Mouse (Mus musculus): Measurements from ENCODE around the gene Afdn.
"Not testable (repeated sequence)": the region's sequence is repeated elsewhere in the genome, so short reads cannot be mapped to it uniquely, and the experiment has no call there.

Afdn gene

DNA sequence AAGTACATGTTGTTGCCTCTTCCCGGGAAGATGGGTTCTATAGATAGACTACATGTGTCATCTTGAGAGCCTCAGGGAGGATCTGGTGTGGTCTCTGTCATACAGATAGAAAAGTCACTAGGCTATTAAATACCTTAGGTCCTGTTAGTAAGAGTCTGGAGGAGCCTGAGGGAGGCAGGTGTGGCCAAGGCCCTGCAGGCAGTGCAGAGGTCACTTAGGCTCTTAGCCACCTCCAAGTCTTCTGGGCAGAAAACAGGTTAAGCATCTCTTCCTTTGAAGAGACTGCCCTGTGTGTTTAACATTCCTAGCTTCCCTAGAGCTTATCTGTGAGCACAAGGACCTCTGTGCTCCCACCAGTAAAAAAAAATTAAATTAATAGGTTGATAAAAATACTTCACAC, 23.1 kb downstream of the Afdn start:
- no peak for DNase-seq

DNA sequence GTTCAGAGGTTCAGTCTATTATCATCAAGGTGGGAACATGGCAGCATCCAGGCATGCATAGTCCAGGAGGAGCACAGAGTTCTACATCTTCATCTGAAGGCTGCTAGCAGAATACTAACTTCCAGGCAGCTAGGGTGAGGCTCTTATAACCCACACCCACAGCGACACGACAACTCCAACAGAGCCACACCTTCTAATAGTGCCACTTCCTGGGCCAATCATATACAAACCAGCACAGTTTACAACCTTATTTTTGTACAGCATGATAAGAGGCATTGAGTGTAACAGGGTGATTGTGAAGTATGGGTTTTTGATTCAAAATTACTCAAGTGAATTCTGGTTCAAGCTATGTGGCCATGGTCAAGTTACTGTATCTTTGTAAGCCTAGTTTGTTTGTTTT, 29.7 kb downstream of the Afdn start:
- DNase-seq = not testable (repeated sequence)

DNA sequence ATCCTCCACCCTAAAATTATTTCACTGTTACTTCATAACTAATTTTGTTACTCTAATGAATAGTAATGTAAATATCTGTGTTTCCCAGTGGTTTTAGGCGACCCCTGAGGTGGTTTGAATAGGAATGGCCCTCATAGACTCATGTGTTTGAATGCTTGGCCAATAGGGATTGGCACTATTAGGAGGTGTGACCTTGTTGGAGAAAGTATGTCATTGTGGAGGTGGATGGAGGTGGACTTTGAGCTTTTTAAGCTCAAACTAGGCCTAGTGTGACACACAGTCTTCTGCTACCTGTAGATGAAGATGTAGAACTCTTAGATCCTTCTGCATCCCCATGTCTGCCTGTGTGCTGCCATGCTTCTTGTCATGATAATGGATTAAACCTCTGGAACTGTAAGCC, 37.4 kb downstream of the Afdn start:
- no peak for DNase-seq

DNA sequence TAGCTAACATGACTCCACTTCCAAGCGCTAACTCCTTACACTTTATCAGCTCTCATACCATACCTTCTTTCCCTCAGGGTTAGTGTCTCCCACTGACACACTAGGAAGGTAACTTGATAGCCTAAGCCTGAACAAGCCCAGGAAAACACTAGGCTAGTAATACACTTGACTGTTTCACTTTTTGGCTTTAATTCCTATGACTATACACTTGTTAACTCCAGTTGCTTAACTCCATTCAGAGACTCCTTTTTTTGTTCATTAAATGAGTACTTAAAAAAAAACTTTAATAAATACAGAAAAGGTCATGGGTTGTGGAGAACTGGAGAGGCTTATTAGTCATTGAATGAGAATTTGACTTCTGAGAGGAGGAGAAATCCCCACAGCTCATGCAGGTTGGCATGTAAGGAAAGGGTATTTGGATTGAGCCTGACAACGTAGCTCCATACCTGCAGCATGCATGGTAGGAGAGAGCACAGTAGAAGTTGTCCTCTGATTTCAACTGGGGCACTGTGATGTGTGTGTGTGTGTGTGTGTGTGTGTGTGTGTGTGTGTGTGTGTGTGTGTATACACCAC, 42.6 kb downstream of the Afdn start:
- no peak for DNase-seq

DNA sequence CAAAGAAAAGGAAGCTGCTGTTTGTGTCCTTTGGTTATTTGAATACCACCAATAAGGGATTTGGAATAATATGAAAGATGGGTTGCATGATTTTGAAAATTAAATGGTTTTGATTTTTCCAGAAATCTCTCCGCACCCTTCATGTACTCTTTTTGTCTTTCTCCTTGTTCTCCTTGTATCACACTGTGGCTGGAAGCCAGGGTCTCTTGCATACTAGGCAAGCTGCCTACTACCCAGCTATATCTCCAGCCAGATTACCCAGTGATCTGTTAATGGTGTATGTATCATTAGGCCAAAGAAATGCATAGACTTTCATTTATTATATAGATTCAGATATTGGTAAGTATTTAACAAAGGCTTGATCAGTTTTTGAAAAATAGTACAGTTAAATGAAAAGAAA, 45.7 kb downstream of the Afdn start:
- no peak for DNase-seq

DNA sequence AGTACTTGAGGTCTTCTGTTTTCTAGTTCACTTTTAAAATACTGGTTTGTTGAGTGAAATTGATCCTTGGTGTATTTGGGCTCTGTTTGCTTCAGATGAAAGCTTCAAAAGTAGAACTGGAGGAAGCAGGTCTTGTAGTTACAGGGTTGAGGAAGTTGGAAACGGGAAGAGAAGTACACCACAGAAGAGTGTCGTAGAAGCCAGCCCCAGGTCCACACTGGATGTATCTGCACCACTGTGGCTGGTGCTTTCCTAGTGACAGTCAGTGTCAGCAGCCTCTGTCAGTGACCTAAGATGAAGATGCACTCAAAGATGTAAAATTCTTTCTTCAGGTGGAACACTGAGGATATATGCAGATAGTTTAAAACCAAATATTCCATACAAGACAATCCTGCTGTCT, 57.5 kb downstream of the Afdn start:
- DNase-seq = no peak

DNA sequence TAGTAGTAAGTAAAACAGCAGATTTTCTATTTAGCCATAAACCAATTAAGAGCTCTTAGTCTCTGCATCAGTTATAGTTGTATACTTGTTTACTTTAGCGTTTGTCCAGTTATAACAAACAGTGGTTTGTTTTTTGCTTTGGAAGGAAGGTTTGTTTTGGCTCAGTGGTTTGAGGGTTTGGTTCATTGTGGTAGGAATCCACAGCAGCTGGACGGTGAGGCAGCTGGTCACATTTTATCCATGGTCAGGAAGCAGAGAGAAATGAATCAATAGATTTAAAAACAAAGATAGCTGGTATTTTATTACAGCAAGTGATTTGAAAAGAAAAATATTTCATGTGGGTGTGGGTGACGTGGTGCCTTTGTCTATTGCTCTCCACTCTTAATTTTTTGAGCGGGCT, 59.0 kb downstream of the Afdn start:
- no peak for DNase-seq

DNA sequence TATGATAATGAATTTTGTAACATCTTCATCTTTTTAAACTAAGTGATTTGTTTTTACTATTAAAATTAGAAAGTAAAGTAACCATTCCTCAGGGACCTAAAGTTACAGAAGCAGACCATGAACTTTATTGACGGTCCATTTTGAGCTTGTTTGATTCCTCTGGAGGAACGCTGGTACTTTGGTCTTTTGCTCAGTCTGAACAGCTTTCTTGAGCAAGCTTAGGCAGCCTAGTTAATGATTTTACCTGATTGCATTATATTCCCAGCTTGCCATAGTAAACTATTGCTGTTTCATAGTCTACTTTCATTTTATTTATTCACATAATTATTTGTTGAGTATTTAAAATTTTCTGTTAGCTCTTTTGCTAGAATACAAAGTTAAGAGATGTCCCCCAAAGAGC, 60.3 kb downstream of the Afdn start:
- no peak for DNase-seq

DNA sequence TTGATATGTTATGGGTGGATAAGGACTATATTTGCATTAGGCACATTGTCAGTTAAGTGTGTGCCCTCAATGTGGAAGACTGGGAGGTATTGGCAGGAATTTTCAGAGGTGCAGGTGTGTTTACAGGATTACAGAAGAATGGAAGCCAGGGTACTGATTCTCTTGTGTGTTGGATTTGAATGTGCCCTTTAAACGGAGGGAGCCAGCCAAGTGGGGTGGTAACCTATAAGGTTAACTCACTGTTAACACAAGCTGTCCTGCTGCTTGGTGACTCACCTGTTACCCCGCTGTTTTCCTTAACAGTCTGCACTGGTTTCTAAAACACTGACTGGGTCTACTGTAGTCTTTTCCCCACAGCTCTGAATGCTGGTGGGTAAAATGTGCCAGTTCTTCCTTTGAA, 65.1 kb downstream of the Afdn start:
- DNase-seq = no peak

DNA sequence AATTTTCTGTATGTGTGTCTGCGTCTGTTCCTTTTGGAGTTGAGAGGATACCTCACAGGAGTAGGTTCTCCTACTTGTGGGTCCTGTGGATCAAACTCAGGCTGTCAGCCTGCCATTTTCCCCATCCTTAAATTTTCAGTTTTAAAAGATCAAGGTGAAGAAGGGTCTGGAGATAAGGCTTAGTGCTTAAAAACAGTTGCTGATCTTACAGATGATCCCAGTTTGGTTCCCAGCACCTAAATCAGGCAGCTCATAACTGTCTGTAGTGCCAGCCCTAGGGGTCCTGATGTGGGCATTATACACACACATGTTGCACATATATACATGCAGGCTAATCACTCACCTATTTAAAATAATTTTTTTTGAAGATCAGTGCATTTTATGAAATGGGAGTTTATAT, 69.9 kb downstream of the Afdn start:
- no peak for DNase-seq

DNA sequence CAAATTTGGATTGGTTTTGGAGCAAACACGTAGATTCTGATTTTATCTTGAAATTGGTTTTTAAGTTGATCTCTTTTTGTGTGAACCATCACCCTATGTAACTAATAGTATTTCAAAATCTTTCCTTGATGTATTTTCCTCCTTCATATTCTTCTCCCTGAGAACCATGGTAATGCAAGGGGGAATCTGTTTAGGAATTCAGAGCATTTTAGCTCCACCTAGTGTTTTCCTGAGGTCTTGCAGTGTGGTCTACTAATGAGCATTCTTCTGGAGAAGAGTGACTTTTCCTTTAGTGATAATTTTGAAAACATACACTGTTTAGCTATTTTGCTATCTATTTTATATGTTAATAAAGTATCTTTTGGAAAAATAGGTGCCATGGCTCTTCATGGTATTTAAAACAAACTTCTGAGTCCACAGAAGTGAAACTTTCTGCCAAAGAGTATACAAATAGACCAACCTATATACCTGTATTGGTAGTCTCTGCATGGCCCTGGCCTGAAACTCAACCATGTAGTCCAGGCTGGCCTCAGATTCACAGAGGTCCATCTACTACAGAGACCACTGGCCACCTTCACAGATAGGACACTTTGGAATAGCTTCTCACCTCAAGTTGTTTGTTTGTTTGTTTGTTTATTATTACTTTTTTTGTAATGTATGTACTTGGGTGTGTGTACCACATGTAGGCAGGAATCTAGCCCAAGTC, 70.5 kb downstream of the Afdn start:
- DNase-seq = no peak

DNA sequence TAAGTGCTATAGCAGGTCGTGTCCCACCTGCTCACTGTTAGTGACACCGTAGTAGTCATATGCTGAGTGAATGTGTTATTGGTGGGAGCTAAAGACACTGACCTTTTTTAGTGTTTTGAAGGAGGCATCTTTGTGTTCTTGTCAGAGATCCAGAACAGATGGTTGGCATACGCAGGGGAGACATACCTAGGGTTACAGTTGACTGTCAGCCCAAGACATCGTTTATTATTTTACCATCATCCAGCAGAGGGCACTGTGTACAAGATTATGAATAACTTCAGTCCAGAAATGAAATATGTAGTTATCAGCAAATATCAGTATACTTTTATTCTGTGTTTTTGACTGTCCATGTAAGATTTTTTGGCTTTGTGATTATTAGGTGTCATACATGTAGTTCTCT, 75.5 kb downstream of the Afdn start:
- no peak for DNase-seq

DNA sequence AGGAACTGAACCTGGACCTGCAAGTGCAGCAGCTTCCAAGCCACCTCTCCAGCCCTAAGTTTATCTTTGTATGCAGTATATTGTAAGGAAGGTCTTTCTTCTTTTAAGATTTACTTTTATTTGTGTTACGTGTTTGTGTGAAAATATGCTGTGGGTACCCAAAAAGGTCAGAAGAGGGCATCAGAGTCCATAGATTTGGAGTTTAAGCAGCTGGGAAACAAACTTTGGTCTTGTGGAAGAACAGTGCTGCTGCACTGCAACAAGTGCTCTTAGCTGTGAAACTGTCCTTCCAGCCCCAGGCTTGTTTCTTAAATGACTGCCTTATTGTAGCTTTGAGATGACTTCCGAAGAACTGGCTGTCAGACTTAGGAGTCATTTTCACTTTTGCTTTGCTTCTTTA, 89.8 kb downstream of the Afdn start:
- DNase-seq = no peak

DNA sequence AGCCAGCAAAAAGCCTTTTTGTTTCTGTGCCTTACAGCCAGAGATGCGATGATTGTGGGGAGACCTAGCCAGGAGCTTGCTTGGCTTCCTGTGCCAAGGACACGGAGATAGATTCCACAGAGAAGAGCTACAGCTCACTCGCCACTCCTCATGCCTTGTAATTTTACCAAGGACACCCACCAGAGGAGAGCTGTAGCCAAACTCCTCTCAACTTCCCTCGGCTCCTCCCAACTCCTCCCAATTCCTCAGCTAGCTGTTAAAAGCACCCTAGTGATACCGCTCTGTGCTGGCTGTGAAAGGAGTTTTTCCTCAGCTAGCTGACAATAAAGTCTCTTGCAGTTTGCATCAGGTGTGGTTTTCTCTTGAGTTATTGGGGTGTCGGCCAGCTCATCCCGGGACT, 93.5 kb downstream of the Afdn start:
- not testable (repeated sequence) for DNase-seq

DNA sequence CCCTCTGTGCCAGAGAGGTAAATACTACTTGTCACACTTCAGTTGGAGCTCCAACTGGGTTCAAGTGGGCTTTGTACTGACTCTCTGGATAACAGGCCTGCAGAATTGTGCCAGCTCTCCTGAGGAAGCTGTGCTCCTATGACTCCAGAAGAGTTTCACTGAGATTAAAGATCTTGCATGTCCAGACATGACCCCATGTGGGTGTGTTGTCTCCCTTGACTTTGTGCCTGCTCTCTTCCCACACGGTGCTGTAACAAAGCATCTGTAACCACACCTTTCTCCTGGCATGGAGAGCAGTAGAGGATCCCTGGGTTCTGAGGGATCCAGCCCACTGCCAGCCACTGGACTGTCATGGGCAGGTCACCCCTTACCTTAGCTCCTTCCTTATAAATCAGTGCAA, 95.1 kb downstream of the Afdn start:
- no peak for DNase-seq

DNA sequence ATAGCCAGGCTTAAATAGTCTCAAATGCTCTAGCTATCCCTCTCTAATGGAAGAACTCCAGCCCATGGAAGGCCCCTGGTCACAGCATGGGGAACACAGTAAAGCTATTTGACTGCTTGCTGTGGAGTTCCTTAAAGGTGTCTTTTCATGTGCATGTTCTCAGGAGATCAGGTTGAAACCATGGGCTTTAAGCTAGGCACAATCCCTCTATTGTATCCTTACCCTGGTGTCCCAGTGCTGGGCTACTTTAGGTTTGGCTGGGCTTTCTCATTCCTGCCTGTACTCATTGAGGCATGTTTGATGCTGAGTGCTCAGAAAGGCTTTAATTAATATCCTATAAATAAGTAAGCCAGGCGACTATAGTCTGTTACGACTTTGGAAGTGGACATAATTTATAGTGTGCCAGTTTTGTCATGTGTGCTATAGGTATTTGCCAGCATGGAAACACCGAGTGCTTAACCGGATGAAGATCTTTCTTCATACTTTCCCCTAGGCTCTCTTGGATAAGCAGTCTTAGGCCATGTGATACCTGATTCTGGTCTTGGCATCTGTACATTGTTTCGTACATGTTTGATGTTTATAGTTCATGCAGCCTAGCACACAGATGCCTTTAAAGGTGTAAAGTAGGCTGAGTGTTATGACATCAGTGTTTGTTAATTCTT, 96.2 kb downstream of the Afdn start:
- no peak for DNase-seq

DNA sequence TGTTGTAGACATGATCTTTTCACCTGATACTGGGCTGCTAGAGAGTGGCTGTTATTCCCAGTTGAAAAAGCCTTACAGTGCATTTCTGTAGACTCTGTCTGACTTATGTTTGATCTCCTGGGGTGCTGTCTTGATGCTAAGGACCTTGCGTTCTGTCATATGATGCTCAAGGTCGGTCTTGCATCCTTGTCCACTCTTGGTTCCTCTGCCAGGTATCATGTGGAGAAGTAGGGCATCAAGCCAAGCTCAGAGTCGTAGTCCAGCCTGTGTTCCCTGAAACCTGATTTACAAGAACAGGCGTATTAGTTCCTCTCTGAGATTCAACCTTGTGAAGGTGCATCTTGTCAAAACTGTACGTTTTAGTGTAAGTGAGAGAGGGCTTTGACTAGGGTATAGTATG, 105.0 kb downstream of the Afdn start:
- DNase-seq = no peak

DNA sequence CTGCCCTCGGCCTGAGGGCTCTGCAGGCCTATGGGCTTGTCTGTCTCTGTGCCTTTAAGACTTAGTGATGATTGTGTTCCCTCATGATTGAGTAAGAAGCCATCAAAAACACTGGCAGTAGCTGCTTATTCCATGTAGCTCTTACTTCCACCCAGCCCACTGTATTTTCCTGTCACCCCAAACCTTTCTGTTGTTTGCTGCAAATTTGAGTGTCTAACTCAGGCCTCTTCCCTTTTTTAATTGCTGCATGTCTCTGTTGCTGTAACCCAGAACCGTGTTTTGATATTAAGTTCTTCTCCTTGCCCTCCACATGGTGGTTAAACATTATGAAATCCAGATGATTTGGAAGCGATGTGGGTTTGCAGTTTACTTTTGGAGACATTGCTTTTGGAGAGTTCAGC, 106.6 kb downstream of the Afdn start:
- DNase-seq = no peak

DNA sequence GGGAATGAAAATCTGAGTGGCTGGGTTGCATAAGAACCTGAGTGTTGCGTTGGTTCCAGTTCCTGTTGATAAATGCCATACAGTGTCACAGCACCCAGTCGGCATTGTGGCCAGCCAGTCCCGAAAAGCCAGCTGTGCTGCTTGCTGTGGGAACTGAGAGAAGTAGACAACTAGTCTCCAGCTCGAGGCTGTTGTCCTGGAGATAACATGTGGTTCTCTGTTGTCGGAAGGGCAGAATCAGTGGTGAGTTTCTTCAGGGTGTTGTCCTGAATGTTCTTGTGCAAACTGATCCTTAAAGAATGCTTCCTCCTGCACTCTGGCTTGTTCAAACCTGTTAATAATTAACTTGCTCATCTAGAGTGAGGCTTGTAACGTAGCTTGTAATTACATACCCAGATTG, 107.1 kb downstream of the Afdn start:
- DNase-seq = peak; percentile 61

DNA sequence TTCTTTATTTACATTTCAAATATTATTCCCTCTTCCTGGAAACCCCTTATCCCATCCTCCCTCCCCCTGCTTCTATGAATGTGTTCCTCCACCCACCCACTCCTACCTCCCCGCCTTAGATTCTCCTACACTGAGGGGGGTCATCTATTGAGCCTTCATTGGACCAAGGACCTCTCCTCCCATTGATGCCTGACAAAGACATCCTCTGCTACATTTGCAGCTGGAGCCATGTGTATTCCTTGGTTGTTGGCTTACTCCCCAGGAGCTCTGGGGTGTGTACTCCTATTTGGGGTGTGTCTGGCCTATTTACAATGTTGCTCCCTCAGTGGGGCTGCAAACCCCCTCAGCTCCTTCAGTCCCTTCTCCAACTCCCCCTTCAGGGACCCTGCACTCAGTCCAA, 109.9 kb downstream of the Afdn start:
- DNase-seq = no peak

DNA sequence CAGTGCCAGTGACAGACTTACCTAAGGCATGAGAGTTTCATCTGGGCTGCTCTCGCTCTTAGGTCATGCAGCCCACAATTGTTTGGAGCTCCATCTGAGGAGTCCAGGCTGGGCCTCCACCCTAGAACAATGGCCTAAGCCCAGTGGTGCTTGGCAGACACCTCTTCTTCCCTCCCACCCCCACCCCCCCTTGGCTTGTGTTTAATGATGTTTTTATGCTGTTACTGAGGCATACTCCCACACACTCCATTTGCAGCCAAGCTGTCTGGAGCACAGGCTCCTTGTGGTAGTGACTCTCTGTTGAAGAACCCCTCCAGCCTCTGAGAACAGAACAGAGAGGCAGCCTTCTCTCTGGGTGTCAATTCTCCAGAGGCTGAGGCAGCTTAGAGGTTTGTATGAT, 113.9 kb downstream of the Afdn start:
- no peak for DNase-seq

DNA sequence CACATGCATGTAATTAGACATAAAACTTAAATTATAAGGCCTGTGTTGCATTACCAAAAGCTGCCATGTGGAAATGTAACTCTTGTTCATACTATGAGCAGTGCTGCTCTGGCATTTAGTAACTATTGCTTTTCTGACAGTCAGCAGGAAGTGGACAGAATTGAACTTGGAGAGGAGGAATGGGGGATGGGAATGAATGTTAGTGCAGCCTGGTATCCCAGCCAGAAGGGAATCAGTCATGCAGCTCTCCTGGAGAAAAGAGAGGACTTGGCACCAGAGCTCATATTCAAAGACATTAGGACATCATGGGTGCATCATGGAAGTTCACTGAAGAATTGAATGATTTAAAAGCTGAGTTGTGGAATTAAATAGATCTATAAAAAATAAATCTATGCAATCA, 117.1 kb downstream of the Afdn start:
- DNase-seq = no peak

DNA sequence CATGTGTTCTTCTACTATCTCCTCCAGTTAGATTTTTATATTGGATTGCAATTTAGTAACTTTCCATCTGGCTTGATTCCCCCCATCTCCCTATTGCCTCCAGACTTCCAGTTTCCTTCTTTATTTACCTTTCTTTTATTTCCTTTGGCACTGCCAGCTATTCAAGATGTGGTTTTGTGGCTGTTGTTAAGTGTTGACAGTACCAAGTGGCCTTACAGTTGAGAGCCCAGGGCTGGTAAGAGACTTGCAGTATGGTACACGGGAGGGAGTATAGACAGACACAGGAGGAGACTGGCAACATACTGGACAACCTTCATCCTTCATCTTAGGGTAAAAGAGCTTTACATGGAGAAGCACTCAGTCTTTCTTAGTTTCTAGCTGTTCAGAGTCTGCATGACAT, 119.4 kb downstream of the Afdn start:
- no peak for DNase-seq

DNA sequence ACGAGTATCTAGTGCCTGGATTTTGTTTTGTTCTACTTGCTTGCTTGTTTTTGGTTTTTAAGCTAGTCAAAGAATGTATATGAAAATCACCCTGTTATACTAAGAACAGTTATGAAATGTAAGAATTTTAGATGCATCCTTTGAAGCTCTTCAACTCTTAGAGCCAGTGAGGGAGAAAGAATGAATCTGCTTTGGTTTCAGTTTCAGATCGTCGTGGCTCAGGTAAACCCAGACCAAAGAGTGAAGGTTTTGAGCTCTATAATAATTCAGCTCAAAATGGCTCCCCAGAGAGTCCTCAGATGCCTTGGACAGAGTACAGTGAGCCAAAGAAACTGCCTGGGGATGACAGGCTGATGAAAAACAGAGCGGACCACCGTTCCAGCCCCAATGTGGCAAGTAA, 123.2 kb downstream of the Afdn start:
- DNase-seq = no peak

Data from kidney, adult 18-20 months (tissue).